ENCODE assay signal across 21 mouse cellular contexts in the genomic region with DNA sequence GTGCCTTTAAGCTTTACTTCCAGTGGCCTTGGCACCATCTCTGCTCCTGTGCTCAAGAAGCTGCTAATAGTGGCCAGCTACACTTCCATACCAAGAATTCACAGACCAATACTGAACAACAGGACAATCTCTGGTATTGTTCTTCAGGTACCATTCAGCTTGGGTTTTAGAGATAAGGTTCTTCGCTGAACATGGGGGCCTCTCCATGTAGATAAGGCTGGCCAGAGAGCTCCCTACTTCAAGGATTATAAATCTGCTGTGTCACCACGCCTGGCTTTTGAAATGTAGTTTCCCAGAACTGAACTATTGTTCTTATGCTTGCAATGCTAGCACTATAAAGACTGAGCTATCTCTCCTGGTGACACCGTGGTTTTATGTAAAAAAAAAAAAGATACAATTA.
A peak's percentile ranks its signal among the peaks of the same experiment; 100 is the strongest.
DNase-seq lines count a peak whose midpoint lies in the region; ATAC-seq and TF ChIP-seq lines count a peak whose summit lies in the region.
"Had no signal": no experiment of that assay in that cellular context is flagged by ENCODE, and none has a peak within 500 bp of the region (broad histone marks: within the 10 kb centered on the region; RNA-seq: fewer than 3 reads in every experiment).

No protein-coding gene starts in this region.

- no peak overlapping the region for H3K4me3 ChIP-seq in intestine, embryonic 15.5 days (replicated peaks)
- H3K4me3 ChIP-seq in intestine, postnatal 0 days (ENCODE audit: low read depth, low read length): no peak overlapping the region
- no peak overlapping the region for H3K4me3 ChIP-seq in liver, embryonic 15.5 days (replicated peaks)
- H3K4me3 ChIP-seq: embryonic facial prominence, embryonic 10.5 days; heart, adult 2 months; hindbrain, embryonic 13.5 days; kidney, embryonic 15.5 days; limb, embryonic 13.5 days; lung, embryonic 15.5 days; myocyte had no signal

- H3K27me3 ChIP-seq in intestine, embryonic 15.5 days (replicated peaks): no peaks in the 10 kb centered on the region
- no peaks in the 10 kb centered on the region for H3K27me3 ChIP-seq in intestine, postnatal 0 days (replicated peaks; ENCODE audit: control insufficient read depth, insufficient read depth, low read length)
- no peaks in the 10 kb centered on the region for H3K27me3 ChIP-seq in liver, embryonic 15.5 days
- H3K27me3 ChIP-seq: hindbrain, embryonic 13.5 days; kidney, embryonic 15.5 days; limb, embryonic 13.5 days; lung, embryonic 15.5 days had no signal

- H3K9ac ChIP-seq in intestine, embryonic 15.5 days: no peak overlapping the region
- no peak overlapping the region for H3K9ac ChIP-seq in intestine, postnatal 0 days (ENCODE audit: low read depth, low read length)
- no peak overlapping the region for H3K9ac ChIP-seq in liver, embryonic 15.5 days
- H3K9ac ChIP-seq: hindbrain, embryonic 13.5 days; kidney, embryonic 15.5 days; limb, embryonic 13.5 days; lung, embryonic 15.5 days had no signal

- no peak for DNase-seq in spleen, adult 18-20 months
- no peak for DNase-seq in cerebellum, adult 9-11 months
- DNase-seq in gastrocnemius, adult 18-20 months (ENCODE audit: low spot score): no peak
- DNase-seq: adrenal gland, postnatal 10 days; cerebellum, adult 2 months; heart, adult 2 months; heart, postnatal 10 days; midbrain, embryonic 14.5 days had no signal

- H3K36me3 ChIP-seq in intestine, embryonic 15.5 days: no peaks in the 10 kb centered on the region
- no peaks in the 10 kb centered on the region for H3K36me3 ChIP-seq in intestine, postnatal 0 days (ENCODE audit: control insufficient read depth, insufficient read depth)
- no peaks in the 10 kb centered on the region for H3K36me3 ChIP-seq in liver, embryonic 15.5 days (replicated peaks)
- H3K36me3 ChIP-seq: embryonic facial prominence, embryonic 10.5 days; hindbrain, embryonic 13.5 days; kidney, embryonic 15.5 days; limb, embryonic 13.5 days; lung, embryonic 15.5 days had no signal

- no peaks in the 10 kb centered on the region for H3K9me3 ChIP-seq in intestine, embryonic 15.5 days
- no peaks in the 10 kb centered on the region for H3K9me3 ChIP-seq in intestine, postnatal 0 days (ENCODE audit: control insufficient read depth)
- H3K9me3 ChIP-seq in liver, embryonic 15.5 days (replicated peaks): no peaks in the 10 kb centered on the region
- H3K9me3 ChIP-seq: embryonic facial prominence, embryonic 10.5 days; hindbrain, embryonic 13.5 days; kidney, embryonic 15.5 days; limb, embryonic 13.5 days; lung, embryonic 15.5 days had no signal

- 65% methylated on average over 3 of the region's 3 CpGs for WGBS in intestine, embryonic 15.5 days
- WGBS in intestine, postnatal 0 days: 47% methylated on average over 3 of the region's 3 CpGs
- WGBS in liver, embryonic 15.5 days (ENCODE audit: insufficient replicate concordance): 28% methylated on average over 3 of the region's 3 CpGs

- no peak for TF ChIP-seq CTCF in intestine, postnatal 0 days (IDR thresholded peaks at IDR 0.05; ENCODE audit: low read depth)

- H3K4me2 ChIP-seq in intestine, embryonic 15.5 days (replicated peaks): no peak overlapping the region
- no peak overlapping the region for H3K4me2 ChIP-seq in intestine, postnatal 0 days (replicated peaks; ENCODE audit: low read depth)
- H3K4me2 ChIP-seq in liver, embryonic 15.5 days: no peak overlapping the region
- H3K4me2 ChIP-seq: hindbrain, embryonic 13.5 days; kidney, embryonic 15.5 days; limb, embryonic 13.5 days; lung, embryonic 15.5 days had no signal

- no peaks in the 10 kb centered on the region for H3K4me1 ChIP-seq in intestine, embryonic 15.5 days (replicated peaks)
- no peaks in the 10 kb centered on the region for H3K4me1 ChIP-seq in intestine, postnatal 0 days (replicated peaks; ENCODE audit: control insufficient read depth, insufficient read depth, low read length)
- H3K4me1 ChIP-seq in liver, embryonic 15.5 days (replicated peaks): peaks cover 12% of the 10 kb centered on the region; the same call in 1 of the 2 replicates
- H3K4me1 ChIP-seq: embryonic facial prominence, embryonic 10.5 days; hindbrain, embryonic 13.5 days; kidney, embryonic 15.5 days; limb, embryonic 13.5 days; lung, embryonic 15.5 days had no signal

- peak; percentile 36; the same call in 1 of the 2 replicates for ATAC-seq in intestine, embryonic 15.5 days
- no peak for ATAC-seq in intestine, postnatal 0 days
- ATAC-seq in common myeloid progenitor, adult 5-6 weeks (replicated peaks; ENCODE audit: low read depth, poor library complexity, severe bottlenecking): peak; percentile 29; the same call in 1 of the 2 replicates
- ATAC-seq in liver, embryonic 15.5 days (ENCODE audit: insufficient read depth): peak; percentile 63
- ATAC-seq: activated CD4-positive, CD25-positive, alpha-beta regulatory T cell, adult 4 months; inflammation-experienced regulatory T-cells, adult 6 months had no signal

- H3K27ac ChIP-seq in intestine, embryonic 15.5 days: no peak overlapping the region
- no peak overlapping the region for H3K27ac ChIP-seq in intestine, postnatal 0 days (ENCODE audit: low read depth, low read length)
- H3K27ac ChIP-seq in liver, embryonic 15.5 days (replicated peaks): no peak overlapping the region
- H3K27ac ChIP-seq: embryonic facial prominence, embryonic 10.5 days; heart, adult 2 months; hindbrain, embryonic 13.5 days; kidney, embryonic 15.5 days; limb, embryonic 13.5 days; lung, embryonic 15.5 days; macrophage had no signal
